Comparison of ENCODE assay signal across 11 mouse cellular contexts in genomic region chr12:111009615-111010257, GRCm38 (mm10). TPM values are rescaled to one million over a fixed set of nuclear protein-coding genes. Genes with fewer than 3 reads are reported as not detected.
DNase-seq lines count a peak whose midpoint lies in the region; ATAC-seq and TF ChIP-seq lines count a peak whose summit lies in the region.
"Had no signal": no experiment of that assay in that cellular context is flagged by ENCODE, and none has a peak within 500 bp of the region (broad histone marks: within the 10 kb centered on the region; RNA-seq: fewer than 3 reads in every experiment).

No protein-coding gene starts in this region.

- no peaks in the 10 kb centered on the region for H3K36me3 ChIP-seq in heart, embryonic 12.5 days
- H3K36me3 ChIP-seq in liver, embryonic 14.5 days (replicated peaks; ENCODE audit: control insufficient read depth, insufficient read depth, low read depth) = no peaks in the 10 kb centered on the region
- H3K36me3 ChIP-seq in stomach, postnatal 0 days (ENCODE audit: control insufficient read depth, insufficient read depth, low read length) = no peaks in the 10 kb centered on the region

- peak; percentile 46; the same call in 1 of the 2 replicates for TF ChIP-seq EP300 in liver, embryonic 14.5 days (IDR thresholded peaks at IDR 0.05; ENCODE audit: low read depth)
- TF ChIP-seq EP300 in stomach, postnatal 0 days (optimal IDR thresholded peaks at IDR 0.05) = no peak

- H3K4me2 ChIP-seq in heart, embryonic 12.5 days = no peak overlapping the region
- peak overlapping the region; percentile 20 for H3K4me2 ChIP-seq in liver, embryonic 14.5 days (ENCODE audit: low read depth)
- H3K4me2 ChIP-seq in stomach, postnatal 0 days (replicated peaks; ENCODE audit: low read depth) = no peak overlapping the region

- ATAC-seq in heart, embryonic 12.5 days (ENCODE audit: insufficient number of reproducible peaks, low FRiP score) = no peak
- peak; percentile 71 for ATAC-seq in liver, embryonic 14.5 days (ENCODE audit: insufficient read depth)
- ATAC-seq in stomach, postnatal 0 days (ENCODE audit: low FRiP score, low TSS enrichment) = no peak

- no peaks in the 10 kb centered on the region for H3K27me3 ChIP-seq in heart, embryonic 12.5 days (replicated peaks)
- H3K27me3 ChIP-seq in liver, embryonic 14.5 days (ENCODE audit: control insufficient read depth, insufficient read depth, low read length) = no peaks in the 10 kb centered on the region
- H3K27me3 ChIP-seq in stomach, postnatal 0 days (ENCODE audit: control insufficient read depth, insufficient read depth, low read length) = no peaks in the 10 kb centered on the region
- H3K27me3 ChIP-seq: megakaryocyte, embryonic 14.5 days had no signal

- TF ChIP-seq CTCF in liver, embryonic 14.5 days (IDR thresholded peaks at IDR 0.05; ENCODE audit: low read depth) = no peak
- TF ChIP-seq CTCF in stomach, postnatal 0 days (IDR thresholded peaks at IDR 0.05; ENCODE audit: low read depth) = no peak

- 0 out of 2 replicates have a peak, but pooled peaks cover 4% of the 10 kb centered on the region for H3K9me3 ChIP-seq in heart, embryonic 12.5 days (replicated peaks)
- no peaks in the 10 kb centered on the region for H3K9me3 ChIP-seq in liver, embryonic 14.5 days (ENCODE audit: control insufficient read depth, low read length)
- no peaks in the 10 kb centered on the region for H3K9me3 ChIP-seq in stomach, postnatal 0 days (ENCODE audit: control insufficient read depth, low read length)
- H3K9me3 ChIP-seq: megakaryocyte, embryonic 14.5 days had no signal

- WGBS in heart, embryonic 12.5 days = 15% methylated on average over 6 of the region's 6 CpGs
- 26% methylated on average over 6 of the region's 6 CpGs for WGBS in liver, embryonic 14.5 days (ENCODE audit: insufficient replicate concordance)
- 46% methylated on average over 6 of the region's 6 CpGs for WGBS in stomach, postnatal 0 days

- H3K4me1 ChIP-seq in heart, embryonic 12.5 days (replicated peaks) = peaks cover 51% of the 10 kb centered on the region
- H3K4me1 ChIP-seq in liver, embryonic 14.5 days (replicated peaks; ENCODE audit: control insufficient read depth in 2 of 2, insufficient read depth in 2 of 2, low read length in 1 of 2) = peaks cover 21 to 37% of the 10 kb centered on the region in 2 experiments
- H3K4me1 ChIP-seq in stomach, postnatal 0 days (replicated peaks; ENCODE audit: control insufficient read depth, insufficient read depth) = peaks cover 16% of the 10 kb centered on the region

- H3K27ac ChIP-seq in heart, embryonic 12.5 days (ENCODE audit: poor library complexity, severe bottlenecking) = peak overlapping the region; percentile 70
- H3K27ac ChIP-seq in liver, embryonic 14.5 days = peak overlapping the region; percentile 53
- H3K27ac ChIP-seq in stomach, postnatal 0 days (replicated peaks) = peak overlapping the region; percentile 86

- H3K9ac ChIP-seq in heart, embryonic 12.5 days = no peak overlapping the region
- H3K9ac ChIP-seq in liver, embryonic 14.5 days (replicated peaks) = peak overlapping the region; percentile 45; the same call in 1 of the 2 replicates
- H3K9ac ChIP-seq in stomach, postnatal 0 days (ENCODE audit: low read length) = no peak overlapping the region

- no peak overlapping the region for H3K4me3 ChIP-seq in heart, embryonic 12.5 days
- no peak overlapping the region for H3K4me3 ChIP-seq in liver, embryonic 14.5 days (ENCODE audit: insufficient read depth in 1 of 2, low read depth in 2 of 2, low read length in 2 of 2)
- H3K4me3 ChIP-seq in stomach, postnatal 0 days (ENCODE audit: low read depth, low read length) = no peak overlapping the region
- H3K4me3 ChIP-seq: megakaryocyte, embryonic 14.5 days; myocyte had no signal

- no peak for DNase-seq in heart, adult 18-20 months
- DNase-seq in lung, postnatal 10 days = peak; percentile 33
- no peak for DNase-seq in lung, postnatal 14 days
- DNase-seq in liver, embryonic 14.5 days (ENCODE audit: low read depth in 3 of 3, low spot score in 3 of 3) = no peak
- DNase-seq in stomach, postnatal 0 days (ENCODE audit: low spot score) = no peak
- DNase-seq in right cerebral cortex, adult 2 months (ENCODE audit: low spot score in 2 of 2) = no peak
- DNase-seq in T-cell, adult 2 months (ENCODE audit: low spot score) = no peak
- DNase-seq: kidney, adult 2 months had no signal

RNA-seq across cellular contexts. Expression of gene Rcor1, which starts 29.4 kb away (rescaled TPM):
- polyA plus RNA-seq in heart, embryonic 12.5 days (2016; fragmentation: Nextera tagmentation; extraction: Ambion mirVana) = 8.8 and 9.2 TPM in 2 replicates
- 10 to 100 TPM; 14.7 to 15.0 TPM for total RNA-seq in heart, adult 18-20 months (2021)
- 7.2 and 9.1 TPM in 2 replicates for polyA plus RNA-seq in liver, embryonic 14.5 days (2012; rRNA removed)
- polyA plus RNA-seq in liver, embryonic 14.5 days (2014; fragmentation: Nextera tagmentation; extraction: Ambion mirVana) = 5.8 and 6.2 TPM in 2 replicates
- polyA plus RNA-seq in stomach, postnatal 0 days (2015; fragmentation: Nextera tagmentation; extraction: Ambion mirVana) = 7.9 and 10.5 TPM in 2 replicates

RNA-seq across cellular contexts. Expression of gene Ankrd9, which starts 30.9 kb away (rescaled TPM):
- 13.2 and 14.2 TPM in 2 replicates for polyA plus RNA-seq in heart, embryonic 12.5 days (2016; fragmentation: Nextera tagmentation; extraction: Ambion mirVana)
- 10 to 100 TPM; 59.5 to 68.0 TPM for total RNA-seq in heart, adult 18-20 months (2021)
- 47.4 and 57.4 TPM in 2 replicates for polyA plus RNA-seq in liver, embryonic 14.5 days (2012; rRNA removed)
- 41.8 and 49.8 TPM in 2 replicates for polyA plus RNA-seq in liver, embryonic 14.5 days (2014; fragmentation: Nextera tagmentation; extraction: Ambion mirVana)
- polyA plus RNA-seq in stomach, postnatal 0 days (2015; fragmentation: Nextera tagmentation; extraction: Ambion mirVana) = 25.1 and 25.9 TPM in 2 replicates
